Mouse (Mus musculus) gastrocnemius, postnatal 14 days (tissue): ENCODE results near the gene Pxn. TPM values are rescaled to one million over a fixed set of nuclear protein-coding genes. Genes with fewer than 3 reads are reported as not detected.

Source experiments
- DNase-seq: peaks from one replicate; pipeline ENCODE4 v3.0.0; 2021; ENCODE audit warnings: mixed read lengths
- intact Hi-C: fragments of 180-260 bp; cut with DNase I; formaldehyde crosslinking; loops from one replicate; pipeline ENCODE4 v1.15.1; 2025; ENCODE audit warnings: low total_unique reads
- total RNA-seq, 2 experiments: library from RNA; stranded (reverse); gene quantifications; 2 replicates each; pipeline ENCODE4 v1.2.3; 2021

The Pxn gene
- total RNA-seq, 2 experiments from 2014 or later = 80.6 to 83.4 TPM

GRCm38 (mm10) chr5:115522531-115522930 lies 16.1 kb downstream of the Pxn start:
- no peak for DNase-seq
- intact Hi-C loops = no loop called here

- intact Hi-C loops = no loop called here
Observed at GRCm38 (mm10) chr5:115522981-115523499, 16.6 kb downstream of the Pxn start.

GRCm38 (mm10) chr5:115523971-115524370 lies 17.5 kb downstream of the Pxn start:
- peak; percentile 19 for DNase-seq
- intact Hi-C loops = no loop called here

More at GRCm38 (mm10) chr5:115522981-115523499, 16.6 kb downstream of the Pxn start:
- DNase-seq = no peak

- DNase-seq = no peak
- intact Hi-C loops = no loop called here
Observed at GRCm38 (mm10) chr5:115524471-115524870, 18.0 kb downstream of the Pxn start.

GRCm38 (mm10) chr5:115525416-115525815 lies 18.9 kb downstream of the Pxn start:
- no peak for DNase-seq
- intact Hi-C loops = no loop called here

- peak; percentile 6 for DNase-seq
- intact Hi-C loops = no loop called here
Observed at GRCm38 (mm10) chr5:115525943-115526342, 19.5 kb downstream of the Pxn start.

GRCm38 (mm10) chr5:115526456-115527202 lies 20.2 kb downstream of the Pxn start:
- no peak for DNase-seq
- intact Hi-C loops = no loop called here

GRCm38 (mm10) chr5:115528128-115528527 lies 21.7 kb downstream of the Pxn start:
- intact Hi-C loops = no loop called here
- no peak for DNase-seq

GRCm38 (mm10) chr5:115529364-115529741 lies 22.9 kb downstream of the Pxn start:
- no peak for DNase-seq
- intact Hi-C loops = no loop called here

- intact Hi-C loops = no loop called here
- DNase-seq = no peak
Observed at GRCm38 (mm10) chr5:115529742-115530446, 23.4 kb downstream of the Pxn start.

- DNase-seq = peak; percentile 53
- intact Hi-C loops = no loop called here
Observed at GRCm38 (mm10) chr5:115530447-115530809, 24.0 kb downstream of the Pxn start.

- peak; percentile 92 for DNase-seq
- intact Hi-C loops = no loop called here
Observed at GRCm38 (mm10) chr5:115531671-115532270, 25.3 kb downstream of the Pxn start.

- peak; percentile 73 for DNase-seq
- intact Hi-C loops = no loop called here
Observed at GRCm38 (mm10) chr5:115534290-115534731, 27.8 kb downstream of the Pxn start.

GRCm38 (mm10) chr5:115534856-115535255 lies 28.4 kb downstream of the Pxn start:
- intact Hi-C loops = no loop called here
- DNase-seq = peak; percentile 47

GRCm38 (mm10) chr5:115535635-115536034 lies 29.2 kb downstream of the Pxn start:
- DNase-seq = peak; percentile 67
- intact Hi-C loops = no loop called here

GRCm38 (mm10) chr5:115538017-115538692 lies 31.7 kb downstream of the Pxn start:
- intact Hi-C loops = loop anchor here (1.0 kb wide), 1 partner anchor 32 kb away; the partner anchor contains the start of gene Pxn
- DNase-seq = no peak

- peak; percentile 91 for DNase-seq
- intact Hi-C loops = loop anchor here (1.0 kb wide), 1 partner anchor 32 kb away; the partner anchor contains the start of gene Pxn
Observed at GRCm38 (mm10) chr5:115538693-115539043, 32.2 kb downstream of the Pxn start.

GRCm38 (mm10) chr5:115542635-115543384 lies 36.3 kb downstream of the Pxn start:
- DNase-seq = no peak
- intact Hi-C loops = no loop called here
